Mouse (Mus musculus) activated CD4-positive, CD25-positive, alpha-beta regulatory T cell, adult 4 months (primary cell): ENCODE measurements around the gene Tbrg4. TPM values are rescaled to one million over a fixed set of nuclear protein-coding genes. Genes with fewer than 3 reads are reported as not detected.

Experiments used
- ATAC-seq: one replicate; pipeline ENCODE4 v1.8.0; 2017
- polyA plus RNA-seq, 2 experiments: library from polyadenylated mRNA; unstranded; fragments of 100-300 nt; shearing (Covaris generic); gene quantifications; one replicate each; pipeline ENCODE4 v1.2.1; 2017

Gene Tbrg4
- polyA plus RNA-seq, 2 experiments from 2014 or later, result 21.6 to 33.6 TPM

DNA sequence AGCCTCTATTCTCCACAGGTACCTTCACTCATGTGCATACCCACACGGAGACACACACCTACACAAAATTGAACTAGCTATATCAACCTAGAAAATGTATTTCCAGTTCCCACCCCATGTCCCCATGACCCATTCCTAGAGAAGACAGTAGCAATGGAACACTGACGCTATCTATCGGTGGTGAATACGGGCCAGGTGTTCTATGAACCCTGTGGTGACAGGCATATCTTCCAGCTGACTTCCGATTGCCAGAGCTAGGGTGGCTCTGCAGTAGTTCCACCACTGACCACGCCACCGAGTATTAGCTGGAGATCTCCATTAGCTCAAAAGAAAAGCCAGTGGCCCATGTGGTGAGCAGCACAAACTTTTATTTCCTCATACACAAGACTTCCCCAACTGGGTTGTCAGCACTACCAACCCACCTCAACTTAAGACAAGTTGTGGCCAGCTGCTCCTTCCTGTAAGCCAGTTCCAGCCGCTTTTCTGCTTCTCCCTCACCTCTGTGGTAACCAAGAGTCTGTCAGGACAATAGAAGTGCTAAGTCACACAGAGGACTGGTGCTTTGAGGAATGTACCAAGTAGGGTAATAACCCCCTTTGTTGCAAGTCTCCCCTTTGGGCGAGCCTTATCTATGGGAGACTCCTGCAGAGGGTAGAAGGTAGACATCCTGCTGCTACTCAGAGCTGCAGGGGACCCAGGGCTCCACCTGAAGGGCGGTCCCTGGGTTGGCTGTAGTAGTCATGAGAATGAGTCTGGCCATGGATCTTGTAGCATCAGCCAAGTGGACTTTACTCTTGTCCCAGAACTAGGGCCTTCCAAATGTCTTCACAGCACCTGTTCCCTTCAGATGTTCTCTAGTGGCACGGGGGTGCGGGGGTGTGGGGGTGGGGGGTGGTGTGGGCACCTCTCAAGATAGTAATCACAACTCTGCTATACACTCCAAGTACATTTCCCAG is 10.3 kb downstream of the Tbrg4 start:
- no peak for ATAC-seq

GRCm38 (mm10) chr11:6605491-6606399 is 20.1 kb downstream of the Tbrg4 start, which contains the start of gene Nacad:
Gene Nacad, minus strand, starts transcription at chr11:6606053.
- no peak for ATAC-seq

- no peak for ATAC-seq
Measured at GRCm38 (mm10) chr11:6605021-6605481, 20.8 kb downstream of the Tbrg4 start.

GRCm38 (mm10) chr11:6604604-6604936 is 21.3 kb downstream of the Tbrg4 start:
- no peak for ATAC-seq

DNA sequence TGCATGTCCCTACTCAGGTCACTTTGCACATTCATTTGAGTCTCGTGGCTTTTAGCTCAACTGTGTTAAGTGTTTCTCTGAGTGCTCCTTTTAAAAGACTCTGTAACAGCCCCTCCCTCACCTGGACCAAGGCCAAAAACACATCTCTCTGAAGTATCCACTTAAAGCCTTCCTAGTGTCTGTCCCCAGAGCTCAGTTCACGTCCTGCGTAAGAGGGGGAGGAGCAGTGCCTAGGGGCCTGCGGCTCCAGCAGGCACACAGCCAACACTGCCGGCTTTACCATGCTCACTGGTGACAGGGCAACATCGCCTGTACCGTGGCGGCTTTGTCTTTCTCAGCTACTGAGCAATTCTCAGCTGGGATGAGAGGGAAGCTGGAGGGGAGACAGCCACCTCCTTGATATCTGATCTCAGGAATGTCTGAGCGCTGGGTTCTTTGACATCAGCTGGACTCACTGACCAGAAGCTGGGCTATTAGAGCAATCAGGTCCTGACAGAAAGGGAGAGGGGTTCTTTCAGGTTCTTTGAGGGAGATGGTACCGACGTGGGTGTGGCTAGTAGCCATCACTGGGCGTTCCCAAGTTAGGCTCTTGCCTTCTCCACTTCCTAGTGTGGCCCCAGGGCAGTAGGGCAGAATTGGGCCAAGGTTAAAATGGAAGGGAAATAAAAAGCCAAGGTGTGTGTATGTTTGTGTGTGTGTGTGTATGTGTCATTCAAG is 21.8 kb downstream of the Tbrg4 start:
- ATAC-seq, result no peak

DNA sequence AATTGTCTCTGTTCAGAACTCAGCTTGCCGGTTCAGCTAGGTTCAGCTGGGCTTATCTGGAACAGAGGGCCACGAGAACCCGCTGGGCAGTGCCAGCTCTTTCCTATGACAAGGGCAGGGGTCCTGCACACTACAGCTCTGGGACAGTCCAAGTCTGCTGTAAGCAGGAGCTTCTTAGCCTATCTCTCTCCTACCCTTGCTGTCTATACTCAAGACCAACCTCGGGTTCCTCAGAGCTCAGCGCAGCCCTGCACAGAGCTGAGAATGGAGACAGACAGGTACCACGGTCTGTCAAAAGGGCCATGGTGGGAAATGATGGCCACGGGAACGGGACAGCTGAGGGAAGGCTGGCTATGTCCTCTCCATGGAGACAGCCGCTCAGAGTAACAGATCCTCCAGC is 22.6 kb downstream of the Tbrg4 start:
- ATAC-seq, result no peak

GRCm38 (mm10) chr11:6602662-6603061 is 23.2 kb downstream of the Tbrg4 start:
- no peak for ATAC-seq

DNA sequence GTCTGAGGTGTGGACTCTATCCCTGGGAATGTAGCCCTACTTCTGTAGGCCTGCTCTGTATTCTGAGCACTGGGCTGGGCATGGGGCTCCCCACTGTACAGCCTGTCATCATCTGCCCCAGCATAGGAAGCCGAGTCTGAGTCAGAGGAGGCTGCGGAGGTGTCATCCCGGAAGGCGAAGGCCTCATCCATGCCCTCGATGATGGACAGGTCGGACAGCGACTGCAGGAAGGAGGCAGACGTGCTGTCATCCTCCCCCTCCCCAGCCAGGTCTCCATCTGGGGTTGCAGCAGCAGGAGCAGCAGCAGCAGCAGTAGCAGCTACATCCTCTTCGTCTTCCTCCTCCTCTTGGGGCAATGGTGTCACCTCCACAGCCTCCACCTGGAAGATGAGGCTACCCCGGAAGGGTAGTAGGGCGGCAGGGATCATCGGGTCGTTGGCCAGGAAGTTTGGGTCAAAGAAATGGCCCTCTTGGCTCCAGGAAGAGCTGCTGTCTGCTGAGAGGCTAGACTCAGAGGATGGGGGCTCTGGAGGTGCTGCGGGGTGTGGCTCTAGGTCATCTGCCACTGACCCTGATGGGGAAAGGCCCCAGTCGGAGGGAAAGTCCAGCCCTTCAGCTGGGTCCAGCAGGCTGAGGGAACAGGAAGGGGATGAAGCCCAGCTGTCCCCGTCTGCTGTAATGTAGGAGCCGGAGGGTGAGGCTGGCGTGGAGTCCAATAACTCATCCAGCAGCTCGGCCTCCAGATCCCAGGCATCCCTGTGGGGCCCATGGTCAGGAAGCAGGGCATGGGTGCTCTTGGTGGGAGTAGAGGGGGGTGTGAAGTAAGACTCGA is 24.0 kb downstream of the Tbrg4 start:
- ATAC-seq, result no peak

DNA sequence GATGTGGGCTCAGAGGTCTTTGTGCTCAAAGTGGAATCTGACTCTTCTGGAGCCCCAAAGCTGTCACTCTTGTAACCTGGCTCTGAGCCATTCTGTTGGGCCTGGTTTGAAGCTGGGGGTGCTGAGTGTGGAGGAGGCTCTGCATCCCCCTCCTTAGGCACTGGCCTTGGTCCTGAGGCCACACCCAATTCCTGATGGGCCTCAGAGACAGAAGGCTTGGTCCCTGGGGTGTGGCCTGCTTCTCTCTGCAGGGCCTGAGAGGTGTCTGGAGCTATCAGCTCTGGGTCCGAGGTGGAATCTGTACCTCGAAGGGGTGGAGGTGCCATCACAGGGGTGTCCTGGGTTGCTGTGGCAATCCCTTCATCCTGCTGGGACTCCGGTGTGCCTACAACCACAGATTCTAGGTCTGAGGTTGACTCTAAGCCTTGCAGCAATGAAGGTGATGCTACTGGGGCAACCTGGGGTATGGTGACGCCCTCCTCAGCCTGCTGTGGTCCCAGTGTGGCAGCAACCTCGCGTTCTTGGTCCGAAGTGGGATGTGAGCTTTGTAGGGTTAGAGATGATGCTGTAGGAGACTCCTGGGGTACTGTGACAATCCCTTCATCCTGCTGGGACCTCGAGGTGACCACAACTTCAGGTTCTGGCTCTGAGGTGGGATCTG is 25.5 kb downstream of the Tbrg4 start:
- no peak for ATAC-seq

GRCm38 (mm10) chr11:6599831-6600230 is 26.0 kb downstream of the Tbrg4 start:
- no peak for ATAC-seq

DNA sequence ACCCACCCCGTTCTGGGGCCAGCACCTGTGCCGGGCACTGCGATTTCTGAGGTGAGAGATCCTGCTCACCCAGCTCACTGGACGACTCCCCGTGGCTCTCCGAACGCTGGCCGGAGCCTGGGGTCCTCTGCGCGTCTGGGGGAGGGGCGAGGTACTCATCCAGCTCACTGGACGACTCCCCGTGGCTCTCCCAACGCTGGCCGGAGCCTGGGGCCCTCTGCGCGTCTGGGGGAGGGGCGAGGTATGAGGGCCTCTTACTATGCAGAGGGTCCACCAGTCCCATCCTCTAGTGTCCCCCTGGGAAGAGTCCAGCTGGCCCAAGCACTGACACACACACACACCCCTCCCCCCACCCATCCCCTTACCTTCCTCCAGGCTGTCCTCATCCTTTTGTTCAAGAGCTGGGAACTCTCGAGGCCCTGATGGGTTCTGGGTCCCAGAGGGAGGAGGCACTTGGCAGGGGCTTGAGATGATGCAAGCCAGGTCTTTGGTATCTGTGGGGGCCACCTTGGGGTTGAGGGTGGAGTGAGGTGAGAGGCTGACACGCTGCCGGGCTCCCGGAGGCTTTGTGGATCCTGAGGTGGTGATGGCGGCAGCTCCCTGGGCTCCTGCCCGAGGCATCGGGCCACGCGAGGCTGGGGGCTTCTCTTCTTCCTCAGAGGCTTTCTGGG is 26.7 kb downstream of the Tbrg4 start:
- no peak for ATAC-seq

GRCm38 (mm10) chr11:6598191-6598889 is 27.5 kb downstream of the Tbrg4 start:
- no peak for ATAC-seq

GRCm38 (mm10) chr11:6597523-6597922 is 28.3 kb downstream of the Tbrg4 start:
- peak; percentile 34 for ATAC-seq

DNA sequence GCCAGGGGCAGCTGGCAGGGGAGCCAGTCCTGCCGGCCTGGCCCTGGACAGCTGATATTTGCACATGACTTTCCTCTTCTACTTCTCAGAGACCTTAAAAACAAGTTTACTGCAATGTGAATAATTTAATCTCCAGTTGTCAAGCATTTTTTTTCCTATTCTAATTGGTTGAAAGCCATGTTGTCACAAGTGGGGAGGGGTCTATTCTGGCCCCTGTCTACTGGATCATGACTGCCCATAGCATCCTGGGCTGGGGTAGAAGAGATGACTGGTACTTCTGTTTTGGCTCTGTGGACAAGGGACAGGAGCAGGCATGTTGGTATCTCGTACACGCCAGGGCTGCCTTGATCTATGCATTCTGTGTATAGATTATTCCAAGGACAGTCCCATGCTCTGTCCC is 29.3 kb downstream of the Tbrg4 start:
- ATAC-seq, result no peak

DNA sequence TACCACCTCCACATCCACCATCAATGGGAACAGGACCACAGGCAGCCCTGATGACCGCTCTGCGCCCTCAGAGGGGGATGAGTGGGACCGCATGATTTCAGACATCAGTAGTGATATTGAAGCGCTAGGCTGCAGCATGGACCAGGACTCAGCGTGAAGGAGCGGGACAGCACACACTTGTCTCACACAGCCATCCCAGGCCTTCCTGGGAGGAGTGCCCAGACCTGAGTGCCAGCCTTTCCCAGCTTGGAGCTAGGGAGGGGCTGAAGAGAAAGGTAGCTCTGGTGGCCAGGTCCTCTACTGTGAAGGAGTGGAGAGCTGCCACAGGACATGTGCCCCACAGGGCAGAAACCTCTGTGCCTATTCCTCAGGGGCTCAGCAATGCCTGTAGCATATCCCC is 29.7 kb downstream of the Tbrg4 start:
- ATAC-seq, result no peak

DNA sequence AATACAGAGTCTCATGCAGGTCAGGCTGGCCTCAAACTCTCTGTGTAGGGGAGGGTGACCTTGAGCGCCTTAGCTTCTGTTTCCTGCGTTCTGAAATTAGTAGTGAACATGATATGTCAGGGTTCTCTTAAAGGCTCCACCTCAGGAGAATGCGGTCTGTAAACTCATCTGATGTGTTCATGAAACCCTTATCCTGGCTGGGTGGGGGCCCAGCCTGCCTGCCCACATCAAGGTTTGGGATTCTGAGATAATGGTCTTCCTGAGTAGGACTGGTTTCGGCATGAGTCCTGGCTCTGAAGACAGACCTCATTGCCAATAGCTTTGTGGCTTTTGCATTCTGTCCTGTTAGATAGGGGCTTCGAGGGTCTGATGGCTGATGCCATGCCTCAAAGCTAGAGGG is 30.5 kb downstream of the Tbrg4 start:
- ATAC-seq, result no peak

GRCm38 (mm10) chr11:6594845-6595244 is 31.0 kb downstream of the Tbrg4 start:
- no peak for ATAC-seq

DNA sequence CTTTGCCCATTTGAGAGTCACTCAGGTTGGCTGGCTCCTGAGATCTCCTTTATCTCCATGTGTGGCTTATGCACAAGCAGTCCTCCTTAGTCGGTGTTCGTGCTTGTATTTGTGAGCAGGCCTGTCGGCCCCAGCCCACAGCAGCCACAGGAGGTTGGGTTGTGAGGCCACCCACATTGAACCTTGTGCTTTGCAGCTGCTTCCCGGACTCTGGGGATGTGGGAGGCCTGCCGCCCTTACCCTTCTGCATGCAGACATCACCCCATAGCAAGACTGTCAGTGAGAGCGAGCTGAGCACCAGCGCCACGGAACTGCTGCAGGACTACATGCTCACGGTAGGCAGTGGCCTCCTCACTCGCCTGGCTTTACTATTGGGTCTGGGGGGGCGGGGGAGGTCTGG is 32.5 kb downstream of the Tbrg4 start:
- ATAC-seq, result no peak

DNA sequence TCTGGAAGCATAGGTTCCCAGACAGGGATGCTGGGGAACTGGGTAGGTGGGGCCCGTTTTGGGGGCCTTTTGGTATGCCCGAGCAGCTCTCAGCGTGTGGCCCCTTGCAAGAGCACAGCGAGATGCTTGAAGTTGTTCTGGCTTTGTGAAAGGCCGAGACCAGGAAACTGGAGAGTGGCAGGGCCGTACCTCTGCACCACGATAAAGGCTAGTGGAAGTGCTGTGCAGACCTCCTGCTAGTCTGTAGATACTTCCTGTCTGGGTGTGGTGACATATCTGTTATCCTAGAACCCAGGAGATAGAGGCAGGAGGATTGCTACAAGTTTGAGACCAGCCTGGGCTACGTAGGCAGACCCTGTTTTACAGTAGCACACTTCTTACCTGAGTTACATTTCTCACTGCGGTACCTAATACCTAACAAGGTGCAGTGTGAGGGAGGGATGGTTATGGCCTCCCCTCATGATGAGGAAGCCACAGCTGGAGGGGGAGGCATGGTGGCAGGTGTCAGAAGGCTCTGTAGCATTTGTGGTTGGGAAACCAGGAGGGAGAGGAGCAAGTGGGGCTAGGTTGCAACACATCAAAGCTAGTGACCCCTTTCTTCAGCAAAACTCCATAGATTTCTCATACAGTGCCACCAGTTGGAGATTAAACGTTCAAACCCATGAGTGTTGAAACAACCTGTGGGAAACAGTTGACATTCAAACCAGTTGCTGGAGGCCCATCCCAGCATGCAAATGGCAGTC is 34.8 kb downstream of the Tbrg4 start:
- no peak for ATAC-seq
